Mouse (Mus musculus): ENCODE measurements at regions not wholly inside any gene's neighbourhood (a gene's known extent, or its start where the extent isn't known, plus 50 kb on each side); places are given as distances from the start of the nearest gene placed in this dataset.

- DNase-seq = no peak
Observed at GRCm38 (mm10) chr4:67673961-67674360, 846.6 kb downstream of the Tlr4 start.

- no peak for DNase-seq
Observed at GRCm38 (mm10) chr4:67677589-67677988, 850.2 kb downstream of the Tlr4 start.

GRCm38 (mm10) chr4:67698438-67698837 is 871.1 kb downstream of the Tlr4 start:
- DNase-seq = no peak
